Mouse (Mus musculus): ENCODE results near the gene Ankrd55. TPM values are rescaled to one million over a fixed set of nuclear protein-coding genes. Genes with fewer than 3 reads are reported as not detected.

Ankrd55 gene
- polyA plus RNA-seq, 1 experiment from 2014 or later = 2.3 TPM

- H3K9me3 ChIP-seq (ENCODE audit: control insufficient read depth, low read length) = no peaks in the 10 kb centered on the region
- no peaks in the 10 kb centered on the region for H3K4me1 ChIP-seq (ENCODE audit: control insufficient read depth, insufficient read depth, low read length)
- no peak overlapping the region for H3K27ac ChIP-seq (ENCODE audit: low read depth, low read length)
- no peak overlapping the region for H3K4me3 ChIP-seq (ENCODE audit: low read depth, low read length)
- WGBS = 92% methylated on average over 2 of the region's 2 CpGs
- H3K4me2 ChIP-seq = no peak overlapping the region
- ATAC-seq (ENCODE audit: low FRiP score) = no peak
- no peaks in the 10 kb centered on the region for H3K36me3 ChIP-seq (ENCODE audit: control insufficient read depth, insufficient read depth, low read length)
- H3K9ac ChIP-seq (ENCODE audit: low read length) = no peak overlapping the region
- H3K27me3 ChIP-seq (ENCODE audit: control insufficient read depth, insufficient read depth, low read length) = no peaks in the 10 kb centered on the region
- peak; percentile 35 for DNase-seq (ENCODE audit: low spot score, missing footprints)
Observed at GRCm38 (mm10) chr13:112406618-112407017, 118.4 kb downstream of the Ankrd55 start.

GRCm38 (mm10) chr13:112407181-112407700, 119.0 kb downstream of the Ankrd55 start:
- Histone ChIP-seq H3K27ac (ENCODE audit: low read depth, low read length) (no peak overlapping the region), H3K4me1 (ENCODE audit: control insufficient read depth, insufficient read depth, low read length) (no peaks in the 10 kb centered on the region), H3K4me3 (ENCODE audit: low read depth, low read length) (no peak overlapping the region), H3K4me2 (no peak overlapping the region), H3K36me3 (ENCODE audit: control insufficient read depth, insufficient read depth, low read length) (no peaks in the 10 kb centered on the region), H3K9ac (ENCODE audit: low read length) (no peak overlapping the region), H3K27me3 (ENCODE audit: control insufficient read depth, insufficient read depth, low read length) (no peaks in the 10 kb centered on the region), H3K9me3 (ENCODE audit: control insufficient read depth, low read length) (no peaks in the 10 kb centered on the region)
- ATAC-seq (ENCODE audit: low FRiP score) = no peak
- 93% methylated on average over 3 of the region's 3 CpGs for WGBS
- peak; percentile 64 for DNase-seq (ENCODE audit: low spot score, missing footprints)

GRCm38 (mm10) chr13:112407776-112408490, 119.7 kb downstream of the Ankrd55 start:
- Histone ChIP-seq H3K27ac (ENCODE audit: low read depth, low read length) (no peak overlapping the region), H3K4me2 (no peak overlapping the region), H3K4me1 (ENCODE audit: control insufficient read depth, insufficient read depth, low read length) (no peaks in the 10 kb centered on the region), H3K4me3 (ENCODE audit: low read depth, low read length) (no peak overlapping the region), H3K27me3 (ENCODE audit: control insufficient read depth, insufficient read depth, low read length) (no peaks in the 10 kb centered on the region), H3K9me3 (ENCODE audit: control insufficient read depth, low read length) (no peaks in the 10 kb centered on the region), H3K9ac (ENCODE audit: low read length) (no peak overlapping the region), H3K36me3 (ENCODE audit: control insufficient read depth, insufficient read depth, low read length) (no peaks in the 10 kb centered on the region)
- DNase-seq (ENCODE audit: low spot score, missing footprints) = peak; percentile 51
- WGBS = 85% methylated on average over 9 of the region's 9 CpGs
- ATAC-seq (ENCODE audit: low FRiP score) = no peak

- peak; percentile 81 for DNase-seq (ENCODE audit: low spot score, missing footprints)
- no peak overlapping the region for H3K4me3 ChIP-seq (ENCODE audit: low read depth, low read length)
- H3K4me2 ChIP-seq = no peak overlapping the region
- no peaks in the 10 kb centered on the region for H3K4me1 ChIP-seq (ENCODE audit: control insufficient read depth, insufficient read depth, low read length)
- 83% methylated on average over 4 of the region's 4 CpGs for WGBS
- no peak overlapping the region for H3K27ac ChIP-seq (ENCODE audit: low read depth, low read length)
- no peaks in the 10 kb centered on the region for H3K9me3 ChIP-seq (ENCODE audit: control insufficient read depth, low read length)
- H3K9ac ChIP-seq (ENCODE audit: low read length) = no peak overlapping the region
- no peaks in the 10 kb centered on the region for H3K27me3 ChIP-seq (ENCODE audit: control insufficient read depth, insufficient read depth, low read length)
- no peak for ATAC-seq (ENCODE audit: low FRiP score)
- H3K36me3 ChIP-seq (ENCODE audit: control insufficient read depth, insufficient read depth, low read length) = no peaks in the 10 kb centered on the region
Observed at GRCm38 (mm10) chr13:112408701-112409100, 120.5 kb downstream of the Ankrd55 start.

GRCm38 (mm10) chr13:112409331-112409730, 121.1 kb downstream of the Ankrd55 start:
- no peak for ATAC-seq (ENCODE audit: low FRiP score)
- WGBS = 81% methylated on average over 2 of the region's 2 CpGs
- DNase-seq (ENCODE audit: low spot score, missing footprints) = peak; percentile 79

GRCm38 (mm10) chr13:112409851-112410250, 121.6 kb downstream of the Ankrd55 start:
- Histone ChIP-seq H3K4me1 (ENCODE audit: control insufficient read depth, insufficient read depth, low read length) (no peaks in the 10 kb centered on the region), H3K27me3 (ENCODE audit: control insufficient read depth, insufficient read depth, low read length) (no peaks in the 10 kb centered on the region), H3K36me3 (ENCODE audit: control insufficient read depth, insufficient read depth, low read length) (no peaks in the 10 kb centered on the region), H3K27ac (ENCODE audit: low read depth, low read length) (no peak overlapping the region), H3K9ac (ENCODE audit: low read length) (no peak overlapping the region), H3K9me3 (ENCODE audit: control insufficient read depth, low read length) (no peaks in the 10 kb centered on the region), H3K4me2 (no peak overlapping the region), H3K4me3 (ENCODE audit: low read depth, low read length) (no peak overlapping the region)
- ATAC-seq (ENCODE audit: low FRiP score) (no peak), DNase-seq (ENCODE audit: low spot score, missing footprints) (peak; percentile 44)
- WGBS = 82% methylated on average over 1 of the region's 1 CpGs

More at GRCm38 (mm10) chr13:112409331-112409730, 121.1 kb downstream of the Ankrd55 start:
- Histone ChIP-seq H3K4me1 (ENCODE audit: control insufficient read depth, insufficient read depth, low read length) (no peaks in the 10 kb centered on the region), H3K4me2 (no peak overlapping the region), H3K9ac (ENCODE audit: low read length) (no peak overlapping the region), H3K9me3 (ENCODE audit: control insufficient read depth, low read length) (no peaks in the 10 kb centered on the region), H3K27me3 (ENCODE audit: control insufficient read depth, insufficient read depth, low read length) (no peaks in the 10 kb centered on the region), H3K36me3 (ENCODE audit: control insufficient read depth, insufficient read depth, low read length) (no peaks in the 10 kb centered on the region), H3K4me3 (ENCODE audit: low read depth, low read length) (no peak overlapping the region), H3K27ac (ENCODE audit: low read depth, low read length) (no peak overlapping the region)

- peak; percentile 19 for DNase-seq (ENCODE audit: low spot score, missing footprints)
Observed at GRCm38 (mm10) chr13:112410461-112410860, 122.2 kb downstream of the Ankrd55 start.

GRCm38 (mm10) chr13:112411216-112411822, 123.1 kb downstream of the Ankrd55 start:
- 83% methylated on average over 5 of the region's 5 CpGs for WGBS

More at GRCm38 (mm10) chr13:112410461-112410860, 122.2 kb downstream of the Ankrd55 start:
- no peaks in the 10 kb centered on the region for H3K9me3 ChIP-seq (ENCODE audit: control insufficient read depth, low read length)
- H3K27me3 ChIP-seq (ENCODE audit: control insufficient read depth, insufficient read depth, low read length) = no peaks in the 10 kb centered on the region
- no peak overlapping the region for H3K4me2 ChIP-seq
- no peak overlapping the region for H3K4me3 ChIP-seq (ENCODE audit: low read depth, low read length)
- H3K36me3 ChIP-seq (ENCODE audit: control insufficient read depth, insufficient read depth, low read length) = no peaks in the 10 kb centered on the region
- H3K4me1 ChIP-seq (ENCODE audit: control insufficient read depth, insufficient read depth, low read length) = no peaks in the 10 kb centered on the region
- ATAC-seq (ENCODE audit: low FRiP score) = no peak
- H3K9ac ChIP-seq (ENCODE audit: low read length) = no peak overlapping the region
- WGBS = 94% methylated on average over 4 of the region's 4 CpGs
- H3K27ac ChIP-seq (ENCODE audit: low read depth, low read length) = no peak overlapping the region

GRCm38 (mm10) chr13:112412251-112412650, 124.0 kb downstream of the Ankrd55 start:
- Histone ChIP-seq H3K9me3 (ENCODE audit: control insufficient read depth, low read length) (no peaks in the 10 kb centered on the region), H3K27ac (ENCODE audit: low read depth, low read length) (no peak overlapping the region), H3K4me2 (no peak overlapping the region), H3K9ac (ENCODE audit: low read length) (no peak overlapping the region), H3K27me3 (ENCODE audit: control insufficient read depth, insufficient read depth, low read length) (no peaks in the 10 kb centered on the region), H3K36me3 (ENCODE audit: control insufficient read depth, insufficient read depth, low read length) (no peaks in the 10 kb centered on the region), H3K4me1 (ENCODE audit: control insufficient read depth, insufficient read depth, low read length) (0 out of 2 replicates have a peak, but pooled peaks cover 2% of the 10 kb centered on the region), H3K4me3 (ENCODE audit: low read depth, low read length) (no peak overlapping the region)
- ATAC-seq (ENCODE audit: low FRiP score) (no peak), DNase-seq (ENCODE audit: low spot score, missing footprints) (no peak)
- WGBS = 82% methylated on average over 2 of the region's 3 CpGs

More at GRCm38 (mm10) chr13:112411216-112411822, 123.1 kb downstream of the Ankrd55 start:
- H3K9me3 ChIP-seq (ENCODE audit: control insufficient read depth, low read length) = no peaks in the 10 kb centered on the region
- H3K4me2 ChIP-seq = no peak overlapping the region
- no peaks in the 10 kb centered on the region for H3K27me3 ChIP-seq (ENCODE audit: control insufficient read depth, insufficient read depth, low read length)
- no peak overlapping the region for H3K27ac ChIP-seq (ENCODE audit: low read depth, low read length)
- H3K36me3 ChIP-seq (ENCODE audit: control insufficient read depth, insufficient read depth, low read length) = no peaks in the 10 kb centered on the region
- DNase-seq (ENCODE audit: low spot score, missing footprints) (peak; percentile 77), ATAC-seq (ENCODE audit: low FRiP score) (no peak)
- no peak overlapping the region for H3K4me3 ChIP-seq (ENCODE audit: low read depth, low read length)
- H3K9ac ChIP-seq (ENCODE audit: low read length) = no peak overlapping the region
- H3K4me1 ChIP-seq (ENCODE audit: control insufficient read depth, insufficient read depth, low read length) = no peaks in the 10 kb centered on the region
